Mouse (Mus musculus) natural killer cell, adult 2 months (primary cell): Measurements from ENCODE around the gene Ptk6.
"Not testable (repeated sequence)": the region's sequence is repeated elsewhere in the genome, so short reads cannot be mapped to it uniquely, and the experiment has no call there.

ENCODE experiments used
- DNase-seq, 2 experiments: peaks; one replicate each; pipeline ENCODE4 v3.0.0; 2022; ENCODE audit warnings: low spot score in 2 of 2

The Ptk6 gene

DNA sequence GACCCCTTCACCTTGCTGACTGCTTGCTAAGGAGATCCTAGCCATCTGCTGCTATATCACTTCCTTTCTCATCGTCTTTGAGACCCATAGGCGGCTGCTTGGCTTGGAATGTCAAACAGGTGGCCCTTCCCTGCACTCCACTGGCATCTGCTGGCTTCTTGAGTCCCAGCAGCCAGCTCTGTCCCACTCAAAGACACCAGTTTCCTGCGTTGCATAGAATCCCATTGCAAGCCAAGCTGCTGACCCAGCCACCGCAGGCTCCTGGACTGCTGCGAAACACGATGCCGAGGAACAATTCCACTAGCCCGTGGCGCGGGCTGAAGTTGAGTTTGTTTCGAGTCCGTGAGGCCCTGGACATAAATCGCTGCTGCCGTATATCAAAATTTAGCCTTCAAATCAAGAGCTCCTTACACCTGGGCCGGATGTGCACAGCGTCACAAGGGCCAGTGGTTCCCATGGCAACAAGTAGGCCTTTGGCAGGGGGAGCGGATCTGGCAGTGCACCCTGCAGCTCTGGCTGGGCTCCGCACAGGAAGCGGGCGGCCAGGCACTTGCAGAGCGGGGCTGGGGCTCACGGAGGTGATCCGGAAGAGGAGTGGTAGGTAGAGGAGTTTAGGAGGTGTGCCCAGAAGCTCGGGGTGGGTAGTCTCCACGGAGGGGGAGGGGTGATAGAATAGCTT lies 17.1 kb upstream of the Ptk6 start, which contains the start of gene Fndc11:
Fndc11 (plus strand) TSS at position 476 of the 679 bp plus-strand sequence.
- peak; percentile 89 to 91 for DNase-seq

DNA sequence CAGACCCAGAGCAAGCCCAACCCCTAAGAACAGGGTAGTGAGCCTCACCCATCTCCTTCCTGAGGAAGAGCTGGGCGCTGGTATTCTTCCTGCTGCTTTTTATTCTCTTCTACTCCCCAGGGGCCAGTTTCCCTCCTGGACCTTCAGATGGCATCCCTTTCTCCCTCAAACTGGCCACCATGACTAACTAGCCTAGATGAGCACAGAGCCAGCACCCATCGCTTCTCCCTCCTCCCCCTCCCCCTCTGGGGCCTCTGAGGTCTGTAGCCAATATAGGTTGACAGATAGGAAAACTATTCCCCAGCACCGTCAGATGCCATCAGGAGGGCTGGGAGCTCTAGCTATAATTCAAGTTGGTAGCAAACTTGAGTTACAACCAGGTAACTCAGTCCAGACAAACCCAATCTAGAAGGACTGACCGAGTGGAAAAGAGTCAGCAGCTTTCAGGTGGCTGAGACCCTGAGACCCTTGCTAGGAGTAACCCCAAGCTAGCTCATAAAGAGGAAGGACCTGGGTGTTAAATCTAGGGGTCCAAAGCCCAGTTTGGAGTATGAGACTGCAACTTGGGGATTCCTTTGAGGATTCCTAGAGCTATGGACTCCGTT lies 16.4 kb upstream of the Ptk6 start:
- no peak for DNase-seq

DNA sequence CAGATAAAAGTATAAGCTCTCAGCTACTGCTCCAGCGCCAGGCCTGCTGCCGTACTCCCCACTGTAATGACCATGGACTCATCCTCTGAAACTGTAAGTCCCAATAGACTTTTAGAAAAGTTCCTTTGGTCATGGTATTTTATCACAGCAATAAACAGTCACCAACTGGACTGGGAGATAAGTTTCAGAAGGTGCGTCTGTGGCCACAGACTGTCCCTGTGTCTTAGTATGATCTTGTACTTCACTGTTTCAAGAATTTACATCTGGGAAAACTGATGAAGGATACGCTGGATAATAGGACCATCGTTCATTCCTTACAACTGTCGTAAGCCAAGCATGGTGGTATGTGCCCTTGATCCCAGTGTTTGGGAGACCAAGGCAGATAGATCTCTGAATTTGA lies 13.4 kb upstream of the Ptk6 start:
- no peak for DNase-seq

DNA sequence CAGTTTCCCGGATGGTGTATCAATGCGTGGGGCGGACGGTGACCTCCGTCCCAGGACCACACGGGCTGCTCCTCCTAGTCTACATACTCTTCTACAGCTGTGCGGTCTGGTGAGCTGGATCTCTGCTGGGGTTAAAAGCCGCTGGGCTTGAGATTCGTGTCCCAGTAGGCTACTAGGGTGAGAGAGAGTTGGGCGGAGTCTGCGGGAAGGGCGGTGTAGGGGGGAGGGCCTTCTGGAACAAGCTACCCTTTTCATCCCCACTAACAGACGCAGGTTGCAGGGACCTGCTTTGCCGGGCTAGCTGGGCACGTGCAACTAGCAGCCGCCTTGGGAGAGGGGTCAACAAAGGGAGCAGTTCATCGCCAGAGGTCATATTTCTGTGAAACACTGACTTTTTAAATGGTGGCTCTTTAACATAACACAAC lies 10.4 kb upstream of the Ptk6 start, which contains the start of gene Srms:
Srms (minus strand) TSS at position 165 of the 425 bp plus-strand sequence.
- DNase-seq: peak in 1 of 2 experiments; percentile 16

DNA sequence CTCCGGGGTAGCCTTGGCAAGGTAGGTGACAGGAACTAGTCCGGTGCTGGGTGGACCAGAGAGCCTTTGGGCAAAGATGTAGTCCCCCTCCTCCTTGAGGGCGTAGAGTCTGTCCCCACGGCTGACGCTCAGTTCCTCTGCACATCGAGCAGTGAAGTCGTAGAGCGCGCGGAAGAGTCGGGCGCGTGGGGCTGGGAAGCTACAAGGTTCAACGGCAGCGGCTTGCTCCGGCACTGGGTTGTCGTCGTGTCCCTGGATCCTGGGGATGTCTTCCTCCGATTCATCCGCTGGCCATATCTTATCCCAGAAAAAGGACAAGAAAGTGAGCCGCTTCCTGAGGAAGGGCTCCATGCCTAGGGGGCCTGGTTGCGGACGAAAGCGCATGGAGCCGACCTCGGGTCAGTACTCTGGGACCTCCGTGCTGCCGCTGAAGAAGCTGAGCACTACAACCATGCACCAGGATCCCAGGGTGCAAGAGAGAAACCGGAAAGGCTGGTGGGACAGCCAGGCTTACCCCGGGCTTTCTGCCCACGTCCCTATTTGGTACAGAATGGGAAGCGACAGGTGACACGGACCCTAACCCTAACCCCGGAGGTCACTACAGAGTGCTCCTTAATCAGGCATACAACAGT lies 9.9 kb upstream of the Ptk6 start:
- peak in 1 of 2 experiments; percentile 8 for DNase-seq

DNA sequence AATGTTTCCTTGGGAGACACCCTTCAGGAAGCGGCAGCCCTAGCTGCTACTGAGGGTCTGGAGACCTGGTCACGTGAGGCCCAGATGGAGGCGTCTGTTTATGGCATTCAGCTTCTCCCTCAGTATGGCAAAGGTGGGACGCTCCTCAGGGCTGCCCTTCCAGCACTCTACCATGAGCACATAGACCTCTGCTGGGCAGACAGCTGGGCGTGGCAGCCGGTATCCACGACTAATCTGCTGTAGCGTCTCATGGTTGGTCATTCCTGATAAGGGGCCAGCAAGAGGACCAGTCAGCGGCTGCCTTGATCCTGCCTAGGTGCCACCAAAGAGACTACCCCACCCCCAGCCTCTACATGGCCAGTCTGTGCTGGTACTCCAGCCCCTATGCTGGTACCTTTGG lies 3.5 kb upstream of the Ptk6 start:
- no peak for DNase-seq

DNA sequence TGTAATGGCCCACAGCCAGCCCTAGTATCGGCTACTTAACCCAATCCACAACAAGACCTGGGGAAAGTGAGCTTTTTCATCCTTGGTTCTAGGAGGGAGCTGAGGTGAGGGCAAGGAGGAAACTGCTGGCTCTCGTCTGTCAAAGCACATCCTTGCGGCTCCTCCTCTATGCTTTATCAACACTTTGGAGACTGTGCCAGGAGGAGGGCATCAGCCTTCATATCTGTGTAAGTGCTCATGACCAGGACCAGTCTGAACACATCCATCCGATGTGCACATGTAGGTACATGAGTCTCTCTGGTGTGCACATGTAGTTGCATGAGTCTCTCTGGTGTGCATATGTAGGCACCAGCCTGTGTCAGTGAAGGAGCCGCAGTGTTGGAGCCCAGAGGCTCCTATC lies 3.1 kb upstream of the Ptk6 start:
- no peak for DNase-seq

DNA sequence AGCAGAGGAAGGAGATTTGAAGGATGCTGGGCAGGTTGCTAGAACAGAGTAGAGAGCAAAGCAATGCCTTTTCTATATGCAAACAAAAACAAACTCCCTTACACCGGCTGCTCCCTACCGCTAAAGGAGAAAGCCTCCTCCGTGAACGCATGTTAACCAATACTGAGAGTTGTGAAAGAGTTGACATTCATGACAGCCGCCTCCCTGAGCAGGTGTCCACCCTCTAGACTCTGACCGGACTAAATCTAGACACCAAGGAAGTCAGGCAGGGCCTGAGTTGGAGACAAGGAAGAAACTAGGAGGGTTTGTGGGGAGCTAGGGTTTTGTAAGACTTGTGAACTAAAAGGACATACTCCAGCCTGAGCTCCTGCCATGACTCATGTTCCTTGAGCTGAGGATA lies 297 bp upstream of the Ptk6 start:
- DNase-seq: no peak

DNA sequence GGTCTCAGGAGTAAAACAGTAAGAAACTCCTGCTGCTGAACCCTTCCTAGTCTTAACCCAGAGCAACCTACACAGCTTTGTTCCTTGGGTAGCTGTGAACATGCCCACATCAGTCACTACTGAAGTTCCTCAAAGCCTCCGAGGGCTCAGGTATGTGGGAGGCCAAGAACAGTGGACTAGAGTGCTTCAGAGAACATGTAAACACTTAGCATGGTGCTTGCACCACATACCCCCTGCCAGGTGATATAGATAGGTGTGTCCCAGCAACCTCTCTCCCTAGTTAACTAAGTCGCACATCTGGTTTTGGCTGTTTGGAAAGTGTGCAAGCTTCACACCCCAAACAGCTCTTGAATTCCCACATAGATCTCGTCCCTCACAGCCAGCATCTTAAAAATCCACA lies 983 bp downstream of the Ptk6 start:
- no peak for DNase-seq

DNA sequence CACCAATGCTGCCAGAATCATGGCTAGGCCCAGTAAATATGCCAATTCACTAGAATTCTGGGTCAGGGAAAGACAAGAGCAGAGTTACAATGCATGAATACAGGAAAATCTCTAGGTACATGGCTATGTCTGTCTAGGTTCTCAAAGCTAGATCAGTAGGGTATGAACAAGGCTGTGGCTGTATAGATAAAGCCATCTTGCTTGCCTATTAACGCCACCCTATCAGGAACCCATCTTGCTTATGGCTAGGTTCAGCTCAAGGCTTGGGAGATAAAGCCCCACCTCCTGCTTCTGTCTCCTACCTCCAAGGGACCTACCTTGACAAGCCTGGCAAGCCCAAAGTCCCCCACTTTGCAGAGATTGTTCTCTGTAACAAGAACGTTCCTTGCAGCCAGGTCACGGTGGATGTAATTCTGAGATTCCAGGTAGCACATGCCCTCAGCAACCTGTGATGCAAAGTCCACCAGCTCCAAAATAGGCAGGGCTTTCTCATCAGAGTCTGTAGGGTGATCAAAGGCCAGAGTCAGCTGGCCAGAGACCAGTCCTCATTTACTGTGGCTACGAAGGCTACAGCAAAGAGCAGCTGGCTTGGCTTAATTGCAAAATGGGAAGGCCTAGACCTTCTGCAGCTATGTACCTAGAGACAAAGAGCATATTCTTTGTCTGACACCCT lies 5.8 kb downstream of the Ptk6 start:
- DNase-seq: no peak

DNA sequence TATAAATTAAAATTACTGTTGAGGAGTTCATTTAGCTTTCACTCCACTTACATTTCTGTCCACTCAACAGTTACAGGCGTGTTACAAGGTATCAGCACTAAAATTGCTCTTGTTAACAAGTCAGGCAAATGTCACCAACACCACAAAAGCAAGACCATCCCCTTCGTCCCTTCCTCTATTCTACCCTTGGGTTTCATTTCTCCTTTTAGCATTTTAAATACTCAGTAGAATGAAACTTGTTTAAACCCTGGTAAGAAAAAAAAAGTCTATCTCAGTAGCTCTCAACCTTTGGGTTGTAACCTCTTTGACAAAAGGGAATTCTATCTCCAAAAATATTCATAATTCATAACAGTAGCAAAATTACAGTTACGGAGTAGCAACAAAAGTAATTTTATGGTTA lies 9.5 kb downstream of the Ptk6 start:
- no peak for DNase-seq

DNA sequence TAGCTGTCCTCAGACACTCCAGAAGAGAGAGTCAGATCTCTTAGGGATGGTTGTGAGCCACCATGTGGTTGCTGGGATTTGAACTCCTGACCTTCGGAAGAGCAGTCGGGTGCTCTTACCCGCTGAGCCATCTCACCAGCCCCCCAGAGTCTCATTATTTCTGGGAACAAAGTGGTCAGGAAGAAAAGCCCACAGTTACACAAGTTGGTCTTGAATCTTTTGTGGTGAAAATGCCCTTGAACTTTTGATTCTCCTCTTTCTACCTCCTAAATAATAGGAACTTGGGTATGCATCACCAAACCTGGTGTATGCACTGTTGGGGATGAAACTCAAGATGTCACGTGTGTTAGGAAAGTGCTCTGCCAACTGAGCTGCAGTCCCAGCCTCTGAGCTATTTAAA lies 10.7 kb downstream of the Ptk6 start:
- no peak for DNase-seq

DNA sequence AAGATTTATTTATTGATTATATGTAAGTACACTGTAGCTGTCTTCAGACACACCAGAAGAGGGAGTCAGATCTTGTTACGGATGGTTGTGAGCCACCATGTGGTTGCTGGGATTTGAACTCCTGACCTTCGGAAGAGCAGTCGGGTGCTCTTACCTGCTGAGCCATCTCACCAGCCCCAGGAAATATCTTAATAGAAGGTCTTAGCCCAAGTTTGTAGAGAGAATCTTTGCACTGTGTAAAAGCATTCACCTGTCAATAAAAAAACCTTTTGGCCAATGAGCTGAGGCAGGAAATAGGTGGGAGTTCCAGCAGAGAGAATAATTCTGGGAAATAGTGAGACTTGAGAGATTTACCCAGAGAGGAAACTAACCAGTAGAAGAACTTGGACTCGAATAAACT lies 11.2 kb downstream of the Ptk6 start:
- DNase-seq: not testable (repeated sequence)

DNA sequence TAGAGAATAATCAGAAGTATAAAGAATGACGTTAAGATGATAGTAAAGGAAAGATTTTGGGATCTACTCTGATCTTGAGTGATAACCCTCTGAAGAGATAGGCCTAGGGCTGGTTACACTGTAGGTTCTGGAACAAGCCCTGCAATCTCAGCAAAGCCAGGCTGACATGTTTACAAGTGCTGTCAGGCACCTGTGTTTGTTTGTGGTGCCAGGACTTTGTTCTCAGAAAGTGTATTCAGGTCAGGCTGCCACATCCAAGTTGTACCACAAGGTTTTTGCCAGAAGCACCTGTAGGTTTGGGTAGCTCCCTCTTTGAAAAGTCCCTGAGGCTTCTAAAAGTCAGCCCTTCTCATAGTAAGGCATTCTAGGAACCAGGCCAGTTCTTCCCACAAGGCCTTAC lies 13.3 kb downstream of the Ptk6 start:
- DNase-seq: no peak

DNA sequence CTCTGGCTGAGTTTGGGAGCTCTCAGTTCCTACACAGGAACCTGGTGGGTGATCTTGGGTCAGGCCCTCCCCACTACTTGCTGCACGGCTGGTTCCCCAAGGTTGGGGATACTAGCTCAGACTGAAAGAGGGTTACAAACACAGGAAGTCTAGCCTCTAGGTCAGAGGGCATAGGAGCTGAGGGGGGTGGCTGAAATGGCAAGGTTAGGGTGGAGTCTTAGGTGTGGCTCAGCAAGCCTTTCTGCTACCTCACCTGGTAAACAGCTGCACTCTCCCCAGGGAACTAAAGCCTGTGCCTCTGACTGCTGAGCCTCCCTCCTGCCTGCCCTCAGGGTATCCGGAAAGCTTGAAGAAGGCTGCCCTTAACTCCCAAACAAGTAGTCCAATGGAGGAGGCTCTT lies 13.9 kb downstream of the Ptk6 start:
- peak in 1 of 2 experiments; percentile 36 for DNase-seq

DNA sequence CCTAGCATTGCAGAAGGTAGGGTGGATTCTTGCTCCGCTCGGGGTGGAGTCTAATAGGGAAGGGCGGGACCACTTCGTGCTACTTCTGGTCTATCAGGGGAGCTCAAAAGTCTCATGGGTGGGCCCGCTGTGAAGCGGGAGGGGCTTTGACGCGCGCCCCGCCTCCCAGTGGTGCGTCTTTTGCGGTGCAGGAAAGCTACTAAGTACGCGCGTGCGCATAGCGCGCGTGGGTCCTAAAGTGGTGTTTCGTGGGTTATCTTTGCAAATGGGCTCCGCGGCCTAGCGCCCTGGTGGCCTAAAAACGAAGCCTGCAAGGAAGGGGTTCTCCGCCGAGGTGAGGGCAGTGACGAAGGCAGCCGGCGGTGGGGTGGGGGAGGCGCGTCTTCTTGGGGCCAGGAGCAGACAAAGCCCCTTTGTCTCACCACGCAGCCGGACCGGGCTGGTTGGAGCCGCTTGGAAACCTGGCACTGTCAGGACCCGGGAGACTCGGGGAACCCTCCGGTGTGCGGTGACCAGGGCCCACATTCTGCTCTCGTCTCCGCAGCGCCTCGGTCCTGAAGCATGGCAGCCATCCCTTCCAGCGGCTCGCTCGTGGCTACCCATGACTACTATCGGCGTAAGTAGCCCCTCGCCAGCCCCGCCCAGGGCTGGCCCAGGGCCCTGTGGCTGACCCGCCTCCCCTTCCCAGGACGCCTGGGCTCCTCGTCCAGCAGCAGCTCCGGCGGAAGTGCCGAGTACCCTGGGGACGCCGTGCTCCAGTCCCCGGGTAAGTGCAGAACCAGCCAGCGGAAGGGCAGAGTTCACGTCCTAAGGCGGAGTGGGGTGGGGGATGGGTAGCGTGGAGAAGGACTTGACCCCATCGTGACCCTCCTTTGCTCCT lies 15.2 kb downstream of the Ptk6 start, which contains the start of gene Ppdpf:
Ppdpf (plus strand) TSS at position 127 of the 880 bp plus-strand sequence.
- DNase-seq: peak; percentile 93 to 95

DNA sequence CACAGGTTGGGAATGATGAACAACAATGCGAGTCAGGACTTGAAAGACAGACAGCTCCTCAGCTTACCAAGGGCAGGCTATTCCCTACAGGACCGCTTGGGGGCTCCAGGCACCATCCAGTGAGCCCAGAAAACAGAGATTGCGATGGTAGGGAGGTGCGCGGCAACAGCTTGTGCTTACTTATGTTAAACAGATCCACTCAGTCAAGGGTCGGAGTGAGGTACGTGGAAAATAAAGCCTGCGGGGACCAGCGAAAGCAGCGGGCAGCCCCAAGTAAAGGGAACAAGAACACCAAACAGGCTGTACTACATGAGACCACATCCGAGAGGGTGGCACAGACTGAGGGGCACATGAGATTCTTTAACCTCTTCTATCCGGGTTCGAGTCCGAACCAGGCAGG lies 16.0 kb downstream of the Ptk6 start:
- peak; percentile 81 to 86 for DNase-seq

DNA sequence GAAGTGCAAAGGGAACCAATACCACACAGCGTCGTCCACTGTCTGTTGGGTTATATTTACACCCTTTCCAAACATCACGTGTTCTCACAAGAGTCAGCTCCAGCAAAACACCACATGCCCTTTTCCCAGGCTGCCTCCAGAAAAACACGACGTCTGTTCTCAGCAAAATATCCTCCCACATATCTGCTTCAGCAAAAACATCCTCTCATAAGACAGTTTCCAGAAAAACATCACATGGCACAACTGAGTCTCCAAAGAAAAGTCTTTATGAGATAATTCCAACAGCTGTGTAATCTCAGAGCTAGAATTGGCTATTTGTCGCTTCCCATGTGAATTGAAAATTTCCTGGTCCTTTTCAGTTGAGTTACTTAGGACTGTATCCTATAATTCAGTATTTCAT lies 21.7 kb downstream of the Ptk6 start:
- no peak for DNase-seq

DNA sequence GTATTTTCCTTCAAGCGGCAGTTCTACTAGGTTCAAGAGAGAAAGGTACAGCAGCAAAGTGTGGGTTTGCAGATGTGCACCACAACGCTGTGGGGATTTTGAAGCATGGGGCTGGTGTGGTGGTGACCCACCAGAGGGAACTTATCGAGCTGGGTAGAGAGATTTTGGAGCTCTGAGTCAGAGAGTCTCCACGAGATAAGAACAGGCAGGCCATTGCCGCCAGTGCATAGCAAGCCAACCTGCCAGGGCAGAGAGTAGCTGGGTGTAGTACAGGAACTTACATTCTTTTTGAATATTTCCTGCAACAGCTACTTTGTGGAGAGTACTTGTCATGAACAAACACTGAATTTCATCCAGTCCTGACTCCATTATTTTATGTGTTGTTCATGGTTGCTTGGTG lies 24.1 kb downstream of the Ptk6 start:
- DNase-seq: no peak

DNA sequence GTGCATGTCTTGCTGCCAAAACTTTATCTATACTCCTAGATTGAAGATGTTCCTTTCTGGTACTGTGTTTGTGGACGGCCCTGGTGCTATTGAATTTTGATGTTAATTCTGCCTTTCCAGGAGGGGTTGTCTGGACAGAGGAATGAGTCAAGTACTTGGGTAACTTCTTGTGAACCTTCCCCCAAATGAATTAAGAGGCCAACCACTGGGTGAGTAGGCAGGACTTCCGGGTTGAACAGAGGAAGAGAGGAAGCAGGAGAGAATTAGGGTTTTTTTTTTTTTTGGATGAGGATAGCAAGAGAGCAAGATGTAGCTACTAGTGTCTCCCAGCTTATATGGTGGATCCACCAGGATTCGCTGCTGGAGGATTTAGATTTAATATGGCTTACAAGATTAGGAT lies 24.6 kb downstream of the Ptk6 start:
- DNase-seq: no peak

DNA sequence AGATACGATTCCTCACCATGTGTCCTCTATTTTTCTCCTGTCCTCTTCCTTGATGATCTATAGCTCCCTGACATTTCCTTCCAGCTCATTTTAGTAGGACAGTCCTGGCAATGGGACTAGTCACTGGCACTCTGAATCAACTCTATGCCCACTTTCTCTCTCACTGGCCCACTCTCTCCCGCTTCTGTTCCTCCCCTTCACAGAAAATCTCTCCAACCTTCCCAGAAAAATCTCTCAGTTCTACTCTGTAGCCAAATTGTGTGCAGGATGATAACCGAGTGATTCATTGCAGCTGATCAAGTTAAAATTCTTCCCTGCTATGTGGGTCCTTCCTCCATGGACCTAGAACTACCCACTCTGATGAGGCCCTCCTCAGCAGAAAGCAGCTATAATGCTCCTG lies 27.9 kb downstream of the Ptk6 start:
- no peak for DNase-seq
